Mouse (Mus musculus) forebrain, embryonic 12.5 days (tissue): Measurements from ENCODE around the gene Cldn8. TPM values are rescaled to one million over a fixed set of nuclear protein-coding genes. Genes with fewer than 3 reads are reported as not detected.

ENCODE experiments used
- ATAC-seq: fragments of 200-750 bp; cut with Nextera tagmentation; 2 replicates; pipeline ENCODE4 v1.8.0; 2017; ENCODE audit warnings: moderate TSS enrichment; ENCODE audit not compliant: low FRiP score
- H3K27ac ChIP-seq: fragments of 300-500 bp; sonication (generic); 2 replicates; pipeline ENCODE4 v1.5.1; 2016; ENCODE audit warnings: mild to moderate bottlenecking
- H3K27me3 ChIP-seq: fragments of 300-500 bp; sonication (generic); 2 replicates; pipeline ENCODE4 v1.6.1; 2016; ENCODE audit warnings: mild to moderate bottlenecking
- H3K36me3 ChIP-seq: fragments of 300-500 bp; sonication (generic); replicated peaks from 2 replicates; pipeline ENCODE4 v1.6.1; 2016; ENCODE audit warnings: mild to moderate bottlenecking
- H3K4me1 ChIP-seq: fragments of 300-500 bp; sonication (generic); 2 replicates; pipeline ENCODE4 v1.6.1; 2016
- H3K4me2 ChIP-seq: fragments of 300-500 bp; sonication (generic); 2 replicates; pipeline ENCODE4 v1.6.1; 2016; ENCODE audit warnings: mild to moderate bottlenecking, moderate library complexity
- H3K4me3 ChIP-seq: fragments of 300-500 bp; sonication (generic); replicated peaks from 2 replicates; pipeline ENCODE4 v1.5.1; 2016; ENCODE audit warnings: mild to moderate bottlenecking
- H3K9ac ChIP-seq: fragments of 300-500 bp; sonication (generic); 2 replicates; pipeline ENCODE4 v1.6.1; 2016; ENCODE audit warnings: mild to moderate bottlenecking
- H3K9me3 ChIP-seq: fragments of 300-500 bp; sonication (generic); 2 replicates; pipeline ENCODE4 v1.6.1; 2016
- WGBS: fragments of 180-500 bp; shearing (Covaris S2); methylation state at CpG from one replicate; pipeline ENCODE4 v1.1.7; 2016; 5-methylcytosine and 5-hydroxymethylcytosine counted together
- polyA plus RNA-seq: library from polyadenylated mRNA; unstranded; fragments of >200 nt; fragmentation: Nextera tagmentation; extraction: Ambion mirVana; gene quantifications from 2 replicates; pipeline ENCODE4 v1.2.1, GENCODE M21; 2016

Gene Cldn8
- 0.17 and 0.82 TPM in 2 replicates for polyA plus RNA-seq

- ATAC-seq, result no peak
- H3K4me2 ChIP-seq, result no peak within 1 kb of the TSS
- H3K4me1 ChIP-seq, result peaks cover 7% of the 10 kb centered on the region; the same call in 1 of the 2 replicates
- H3K4me3 ChIP-seq, result no peak within 1 kb of the TSS
- no peaks in the 10 kb centered on the region for H3K27me3 ChIP-seq
- H3K27ac ChIP-seq, result no peak within 1 kb of the TSS
- no peaks in the 10 kb centered on the region for H3K9me3 ChIP-seq
- 78% methylated on average over 6 of the region's 6 CpGs for WGBS
- H3K9ac ChIP-seq, result no peak within 1 kb of the TSS
- no peaks in the 10 kb centered on the region for H3K36me3 ChIP-seq
Measured at GRCm38 (mm10) chr16:88563045-88563913, at the start of gene Cldn8. TSS of gene Cldn8 (minus strand) at chr16:88563183.

- no peak overlapping the region for H3K27ac ChIP-seq
- no peaks in the 10 kb centered on the region for H3K4me1 ChIP-seq
- WGBS, result 66% methylated on average over 4 of the region's 4 CpGs
- H3K4me3 ChIP-seq, result no peak overlapping the region
- H3K27me3 ChIP-seq, result no peaks in the 10 kb centered on the region
- no peak overlapping the region for H3K4me2 ChIP-seq
- H3K36me3 ChIP-seq, result no peaks in the 10 kb centered on the region
- H3K9me3 ChIP-seq, result no peaks in the 10 kb centered on the region
- ATAC-seq, result no peak
- H3K9ac ChIP-seq, result no peak overlapping the region
Measured at GRCm38 (mm10) chr16:88612712-88613111, 49.7 kb upstream of the Cldn8 start.

- no peak within 1 kb of the TSS for H3K9ac ChIP-seq
- no peaks in the 10 kb centered on the region for H3K27me3 ChIP-seq
- ATAC-seq, result no peak
- 92% methylated on average over 8 of the region's 8 CpGs for WGBS
- H3K4me3 ChIP-seq, result no peak within 1 kb of the TSS
- no peaks in the 10 kb centered on the region for H3K4me1 ChIP-seq
- no peaks in the 10 kb centered on the region for H3K36me3 ChIP-seq
- H3K27ac ChIP-seq, result no peak within 1 kb of the TSS
- no peak within 1 kb of the TSS for H3K4me2 ChIP-seq
- H3K9me3 ChIP-seq, result no peaks in the 10 kb centered on the region
Measured at GRCm38 (mm10) chr16:88611922-88612321, 48.9 kb upstream of the Cldn8 start, which contains the start of gene Krtap24-1. TSS of gene Krtap24-1 (minus strand) at chr16:88612279.

GRCm38 (mm10) chr16:88604570-88604969, 41.6 kb upstream of the Cldn8 start:
- no peak overlapping the region for H3K9ac ChIP-seq
- H3K4me2 ChIP-seq, result no peak overlapping the region
- WGBS, result 67% methylated on average over 6 of the region's 6 CpGs
- H3K9me3 ChIP-seq, result no peaks in the 10 kb centered on the region
- H3K4me3 ChIP-seq, result no peak overlapping the region
- no peak for ATAC-seq
- H3K27me3 ChIP-seq, result 0 out of 2 replicates have a peak, but pooled peaks cover 3% of the 10 kb centered on the region
- H3K36me3 ChIP-seq, result no peaks in the 10 kb centered on the region
- H3K27ac ChIP-seq, result no peak overlapping the region
- no peaks in the 10 kb centered on the region for H3K4me1 ChIP-seq

GRCm38 (mm10) chr16:88602464-88602863, 39.5 kb upstream of the Cldn8 start:
- no peak for ATAC-seq
- Histone ChIP-seq H3K4me3 (no peak overlapping the region), H3K9ac (no peak overlapping the region), H3K36me3 (no peaks in the 10 kb centered on the region), H3K9me3 (no peaks in the 10 kb centered on the region), H3K4me2 (no peak overlapping the region), H3K27me3 (0 out of 2 replicates have a peak, but pooled peaks cover 3% of the 10 kb centered on the region), H3K4me1 (no peaks in the 10 kb centered on the region), H3K27ac (no peak overlapping the region)
- 24% methylated on average over 1 of the region's 1 CpGs for WGBS

- Histone ChIP-seq H3K9ac (no peak overlapping the region), H3K27ac (no peak overlapping the region), H3K4me3 (no peak overlapping the region), H3K36me3 (no peaks in the 10 kb centered on the region), H3K27me3 (0 out of 2 replicates have a peak, but pooled peaks cover 3% of the 10 kb centered on the region), H3K4me1 (no peaks in the 10 kb centered on the region; the same call in 1 of the 2 replicates), H3K4me2 (no peak overlapping the region), H3K9me3 (no peaks in the 10 kb centered on the region)
- no peak for ATAC-seq
- 89% methylated on average over 8 of the region's 8 CpGs for WGBS
Measured at GRCm38 (mm10) chr16:88600303-88600702, 37.3 kb upstream of the Cldn8 start.

- ATAC-seq, result no peak
- H3K4me3 ChIP-seq, result no peak overlapping the region
- no peak overlapping the region for H3K27ac ChIP-seq
- H3K36me3 ChIP-seq, result no peaks in the 10 kb centered on the region
- no peaks in the 10 kb centered on the region; the same call in 1 of the 2 replicates for H3K4me1 ChIP-seq
- H3K4me2 ChIP-seq, result no peak overlapping the region
- no peaks in the 10 kb centered on the region for H3K9me3 ChIP-seq
- no peak overlapping the region for H3K9ac ChIP-seq
- WGBS, result 66% methylated on average over 16 of the region's 16 CpGs
- H3K27me3 ChIP-seq, result 0 out of 2 replicates have a peak, but pooled peaks cover 3% of the 10 kb centered on the region
Measured at GRCm38 (mm10) chr16:88599504-88600237, 36.7 kb upstream of the Cldn8 start.

- Histone ChIP-seq H3K4me2 (no peak overlapping the region), H3K4me1 (no peaks in the 10 kb centered on the region; the same call in 1 of the 2 replicates), H3K36me3 (no peaks in the 10 kb centered on the region), H3K27me3 (no peaks in the 10 kb centered on the region), H3K9ac (no peak overlapping the region), H3K4me3 (no peak overlapping the region), H3K9me3 (no peaks in the 10 kb centered on the region), H3K27ac (no peak overlapping the region)
- ATAC-seq, result no peak
Measured at GRCm38 (mm10) chr16:88592758-88593157, 29.8 kb upstream of the Cldn8 start.

GRCm38 (mm10) chr16:88583338-88583737, 20.4 kb upstream of the Cldn8 start:
- Histone ChIP-seq H3K4me3 (no peak overlapping the region), H3K27me3 (no peaks in the 10 kb centered on the region), H3K9me3 (no peaks in the 10 kb centered on the region), H3K4me2 (no peak overlapping the region), H3K36me3 (no peaks in the 10 kb centered on the region), H3K4me1 (no peaks in the 10 kb centered on the region), H3K27ac (no peak overlapping the region), H3K9ac (no peak overlapping the region)
- WGBS, result 92% methylated on average over 9 of the region's 9 CpGs
- ATAC-seq, result no peak

- Histone ChIP-seq H3K4me3 (no peak overlapping the region), H3K27ac (no peak overlapping the region), H3K9me3 (no peaks in the 10 kb centered on the region), H3K9ac (no peak overlapping the region), H3K36me3 (no peaks in the 10 kb centered on the region), H3K4me1 (no peaks in the 10 kb centered on the region), H3K27me3 (no peaks in the 10 kb centered on the region), H3K4me2 (no peak overlapping the region)
- no peak for ATAC-seq
- WGBS, result 83% methylated on average over 4 of the region's 4 CpGs
Measured at GRCm38 (mm10) chr16:88575885-88576679, 13.1 kb upstream of the Cldn8 start.

GRCm38 (mm10) chr16:88572904-88573404, 10.0 kb upstream of the Cldn8 start:
- Histone ChIP-seq H3K9me3 (no peaks in the 10 kb centered on the region), H3K27me3 (no peaks in the 10 kb centered on the region), H3K9ac (no peak overlapping the region), H3K36me3 (no peaks in the 10 kb centered on the region), H3K27ac (no peak overlapping the region), H3K4me2 (no peak overlapping the region), H3K4me3 (no peak overlapping the region), H3K4me1 (no peaks in the 10 kb centered on the region)
- WGBS, result 87% methylated on average over 5 of the region's 5 CpGs
- no peak for ATAC-seq

- Histone ChIP-seq H3K27me3 (no peaks in the 10 kb centered on the region), H3K4me3 (no peak overlapping the region), H3K36me3 (no peaks in the 10 kb centered on the region), H3K4me1 (no peaks in the 10 kb centered on the region), H3K4me2 (no peak overlapping the region), H3K9ac (no peak overlapping the region), H3K9me3 (no peaks in the 10 kb centered on the region), H3K27ac (no peak overlapping the region)
- no peak for ATAC-seq
Measured at GRCm38 (mm10) chr16:88570136-88570535, 7.2 kb upstream of the Cldn8 start.
